In the genomic region with DNA sequence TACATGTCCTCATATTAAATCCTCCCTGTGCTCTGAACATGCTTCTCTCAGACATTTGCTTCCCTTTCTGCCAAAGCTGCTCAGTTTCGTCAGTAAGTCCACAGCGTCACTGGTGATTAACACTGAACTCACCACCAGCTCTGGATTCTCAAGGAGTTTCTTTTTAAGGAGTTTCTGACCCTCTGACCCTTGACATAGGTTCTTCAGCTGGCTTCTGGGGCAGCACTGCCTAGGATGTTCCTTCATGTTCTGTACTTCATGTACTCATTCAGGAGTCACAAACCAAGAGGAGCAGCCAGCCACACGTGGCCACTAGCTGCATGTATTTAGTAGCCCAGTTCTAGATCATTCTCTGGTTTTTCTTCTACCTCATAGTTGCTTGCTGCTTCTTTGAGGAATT, we compare ENCODE assay signal across 26 mouse cellular contexts. TPM values are rescaled to one million over a fixed set of nuclear protein-coding genes. Genes with fewer than 3 reads are reported as not detected.
DNase-seq lines count a peak whose midpoint lies in the region; ATAC-seq and TF ChIP-seq lines count a peak whose summit lies in the region.
"Had no signal": no experiment of that assay in that cellular context is flagged by ENCODE, and none has a peak within 500 bp of the region (broad histone marks: within the 10 kb centered on the region; RNA-seq: fewer than 3 reads in every experiment).

No protein-coding gene starts in this region.

- TF ChIP-seq EP300 in liver, postnatal 0 days (IDR thresholded peaks at IDR 0.05; ENCODE audit: low read depth) = no peak

- no peak overlapping the region for H3K4me2 ChIP-seq in liver, postnatal 0 days (ENCODE audit: low read depth, low read length)
- H3K4me2 ChIP-seq: heart, embryonic 12.5 days; hindbrain, embryonic 15.5 days had no signal

- H3K4me1 ChIP-seq in liver, postnatal 0 days (ENCODE audit: insufficient read depth) = peaks cover 11% of the 10 kb centered on the region; the same call in 1 of the 2 replicates

- 71% methylated on average over 3 of the region's 3 CpGs for WGBS in liver, postnatal 0 days (ENCODE audit: insufficient replicate concordance)

- no peaks in the 10 kb centered on the region for H3K27me3 ChIP-seq in liver, postnatal 0 days (ENCODE audit: insufficient read depth, low read length)
- H3K27me3 ChIP-seq: heart, embryonic 12.5 days; hindbrain, embryonic 15.5 days; Patski had no signal

- H3K9me3 ChIP-seq in liver, postnatal 0 days (ENCODE audit: low read length) = no peaks in the 10 kb centered on the region
- H3K9me3 ChIP-seq: embryonic facial prominence, embryonic 10.5 days; forebrain, embryonic 10.5 days; heart, embryonic 12.5 days; hindbrain, embryonic 15.5 days had no signal

- no peak overlapping the region for H3K4me3 ChIP-seq in liver, postnatal 0 days (ENCODE audit: low read depth, low read length)
- H3K4me3 ChIP-seq: embryonic facial prominence, embryonic 10.5 days; erythroblast, embryonic 14.5 days; forebrain, embryonic 10.5 days; gastrocnemius, adult 2 months; heart, embryonic 12.5 days; hindbrain, embryonic 15.5 days had no signal

- peaks cover 4% of the 10 kb centered on the region; the same call in 1 of the 2 replicates for H3K36me3 ChIP-seq in liver, postnatal 0 days (replicated peaks; ENCODE audit: insufficient read depth, low read length)

- no peak for ATAC-seq in liver, postnatal 0 days
- ATAC-seq in granulocyte monocyte progenitor cell, adult 5-6 weeks (replicated peaks; ENCODE audit: poor library complexity, severe bottlenecking) = 0 out of 2 replicates have a peak, but pooled peaks have one; percentile 15
- ATAC-seq: activated CD4-positive, CD25-positive, alpha-beta regulatory T cell, adult 4 months; forebrain, embryonic 14.5 days; Patski had no signal

- peak overlapping the region; percentile 3; the same call in 1 of the 2 replicates for H3K27ac ChIP-seq in liver, postnatal 0 days (ENCODE audit: low read depth)
- H3K27ac ChIP-seq: embryonic facial prominence, embryonic 10.5 days; forebrain, embryonic 10.5 days; gastrocnemius, adult 2 months; hindbrain, embryonic 15.5 days had no signal

- no peak for TF ChIP-seq CTCF in liver, postnatal 0 days (IDR thresholded peaks at IDR 0.05; ENCODE audit: low read depth)

- no peak overlapping the region for H3K9ac ChIP-seq in liver, postnatal 0 days (replicated peaks)
- H3K9ac ChIP-seq: heart, embryonic 12.5 days; hindbrain, embryonic 15.5 days had no signal

- DNase-seq in heart, adult 11 months = peak; percentile 55
- DNase-seq in heart, postnatal 4 days = no peak
- no peak for DNase-seq in liver, postnatal 0 days
- no peak for DNase-seq in liver
- DNase-seq in spleen, postnatal 14 days (ENCODE audit: low spot score in 2 of 2) = no peak
- no peak for DNase-seq in ovary, postnatal 36 days (ENCODE audit: low spot score)
- DNase-seq: adrenal gland, adult 2 months; adrenal gland, postnatal 25 days; cerebellum, adult 2 months; cerebellum, postnatal 10 days; gastrocnemius, adult 2 months; gastrocnemius, postnatal 25 days; heart, adult 18-20 months had no signal

RNA-seq across cellular contexts. Expression of a gene that starts 4.7 kb away (rescaled TPM):
- total RNA-seq in heart, postnatal 4 days (2021) = 1 to 10 TPM; 5.7 to 6.0 TPM
- polyA plus RNA-seq in liver, postnatal 0 days (2015; fragmentation: Nextera tagmentation; extraction: Ambion mirVana) = 5.6 and 5.8 TPM in 2 replicates
- 6.5 and 8.7 TPM in 2 replicates for total RNA-seq in granulocyte monocyte progenitor cell, adult 5-6 weeks (2014; fragmentation: Nextera tagmentation)
- 8.0 and 9.3 TPM in 2 replicates for total RNA-seq in granulocyte monocyte progenitor cell, adult 5-6 weeks (2017)

RNA-seq across cellular contexts. Expression of a gene that starts 4.8 kb away (rescaled TPM):
- 10 to 100 TPM in 1 of 2 experiments, 1 to 10 TPM in 1; 8.2 to 11.4 TPM for total RNA-seq in heart, postnatal 4 days (2021)
- polyA plus RNA-seq in liver, postnatal 0 days (2015; fragmentation: Nextera tagmentation; extraction: Ambion mirVana) = 4.2 and 4.9 TPM in 2 replicates
- total RNA-seq in granulocyte monocyte progenitor cell, adult 5-6 weeks (2014; fragmentation: Nextera tagmentation) = 11.0 and 11.1 TPM in 2 replicates
- 9.3 and 15.6 TPM in 2 replicates for total RNA-seq in granulocyte monocyte progenitor cell, adult 5-6 weeks (2017)
- polyA plus RNA-seq: erythroblast, embryonic 14.5 days had no signal

RNA-seq across cellular contexts. Expression of a gene that starts 9.3 kb away (rescaled TPM):
- not detected for total RNA-seq in heart, postnatal 4 days (2021)
- polyA plus RNA-seq in liver, postnatal 0 days (2015; fragmentation: Nextera tagmentation; extraction: Ambion mirVana) = not detected in 2 replicates
- total RNA-seq in granulocyte monocyte progenitor cell, adult 5-6 weeks (2014; fragmentation: Nextera tagmentation) = not detected in 2 replicates
- not detected in 2 replicates for total RNA-seq in granulocyte monocyte progenitor cell, adult 5-6 weeks (2017)
- total RNA-seq: adrenal gland, adult 2 months; adrenal gland, postnatal 25 days; gastrocnemius, adult 2 months; gastrocnemius, postnatal 25 days; heart, adult 18-20 months; heart, postnatal 25 days had no signal
- polyA plus RNA-seq: activated CD4-positive, CD25-positive, alpha-beta regulatory T cell, adult 4 months; adrenal gland, adult 2 months; cerebellum, adult 2 months; embryonic facial prominence, embryonic 10.5 days; embryonic facial prominence, embryonic 14.5 days; erythroblast, embryonic 14.5 days; forebrain, embryonic 10.5 days; forebrain, embryonic 14.5 days; heart, embryonic 12.5 days; heart, embryonic 16.5 days; hindbrain, embryonic 11.5 days; hindbrain, embryonic 15.5 days; Patski had no signal

RNA-seq across cellular contexts. Expression of a gene that starts 9.3 kb away (rescaled TPM):
- total RNA-seq in heart, postnatal 4 days (2021) = 10 to 100 TPM; 13.0 to 13.5 TPM
- 10.8 and 13.0 TPM in 2 replicates for polyA plus RNA-seq in liver, postnatal 0 days (2015; fragmentation: Nextera tagmentation; extraction: Ambion mirVana)
- 16.5 and 19.2 TPM in 2 replicates for total RNA-seq in granulocyte monocyte progenitor cell, adult 5-6 weeks (2014; fragmentation: Nextera tagmentation)
- total RNA-seq in granulocyte monocyte progenitor cell, adult 5-6 weeks (2017) = 12.9 and 22.2 TPM in 2 replicates

RNA-seq across cellular contexts. Expression of a gene that starts 9.5 kb away (rescaled TPM):
- 10 to 100 TPM; 37.3 to 39.1 TPM for total RNA-seq in heart, postnatal 4 days (2021)
- polyA plus RNA-seq in liver, postnatal 0 days (2015; fragmentation: Nextera tagmentation; extraction: Ambion mirVana) = 11.5 and 12.5 TPM in 2 replicates
- 35.6 and 43.9 TPM in 2 replicates for total RNA-seq in granulocyte monocyte progenitor cell, adult 5-6 weeks (2014; fragmentation: Nextera tagmentation)
- total RNA-seq in granulocyte monocyte progenitor cell, adult 5-6 weeks (2017) = 48.8 and 58.8 TPM in 2 replicates
